Mouse (Mus musculus): Measurements from ENCODE around the gene Aspm. TPM values are rescaled to one million over a fixed set of nuclear protein-coding genes. Genes with fewer than 3 reads are reported as not detected.
A peak's percentile ranks its signal among the peaks of the same experiment; 100 is the strongest.
"Not testable (repeated sequence)": the region's sequence is repeated elsewhere in the genome, so short reads cannot be mapped to it uniquely, and the experiment has no call there.

The Aspm gene
- polyA plus RNA-seq, 1 experiment from 2014 or later: 9.8 TPM

- 18% methylated on average over 10 of the region's 10 CpGs for WGBS
- no peak for ATAC-seq (replicated peaks; ENCODE audit: extremely low read depth, insufficient read depth, low FRiP score)
- H3K27ac ChIP-seq (ENCODE audit: low read length): no peak overlapping the region
- H3K9me3 ChIP-seq (replicated peaks; ENCODE audit: control insufficient read depth, low read length): no peaks in the 10 kb centered on the region
- H3K9ac ChIP-seq (ENCODE audit: low read length): peak overlapping the region; percentile 99
- H3K4me2 ChIP-seq (ENCODE audit: low read depth, low read length): peak overlapping the region; percentile 83
- peaks cover under 1% of the 10 kb centered on the region for H3K36me3 ChIP-seq (ENCODE audit: control insufficient read depth, insufficient read depth)
- H3K4me1 ChIP-seq (ENCODE audit: control insufficient read depth, insufficient read depth, low read length): peaks cover 26% of the 10 kb centered on the region
- no peaks in the 10 kb centered on the region for H3K27me3 ChIP-seq (ENCODE audit: control insufficient read depth, insufficient read depth, low read length)
- peak overlapping the region; percentile 79 for H3K4me3 ChIP-seq (ENCODE audit: low read length)
Measured at GRCm38 (mm10) chr1:139423931-139424330, 30.6 kb upstream of the Aspm start.

DNA sequence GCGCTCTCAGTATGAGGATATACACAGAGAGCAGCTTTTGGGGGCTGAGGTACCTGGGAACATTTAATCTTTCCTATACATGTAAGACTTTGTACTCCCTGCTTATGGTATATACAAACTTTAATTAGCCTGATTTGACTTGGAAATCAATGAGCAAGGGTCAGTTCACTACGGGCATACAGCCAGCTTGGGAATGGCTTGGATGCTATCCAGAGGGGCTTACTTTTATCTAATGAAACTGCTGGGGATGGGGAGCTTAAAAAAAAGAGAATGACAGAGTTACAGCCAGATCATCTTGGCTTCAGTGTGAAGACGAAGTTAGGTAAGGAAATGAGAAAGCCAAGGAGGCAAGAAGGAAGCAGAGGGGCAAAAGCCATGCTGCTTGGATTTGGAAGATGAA is 29.6 kb upstream of the Aspm start:
- H3K27ac ChIP-seq (ENCODE audit: low read length): no peak overlapping the region
- peak overlapping the region; percentile 52 for H3K9ac ChIP-seq (ENCODE audit: low read length)
- peaks cover 26% of the 10 kb centered on the region for H3K4me1 ChIP-seq (ENCODE audit: control insufficient read depth, insufficient read depth, low read length)
- H3K4me3 ChIP-seq (ENCODE audit: low read length): peak overlapping the region; percentile 52
- H3K27me3 ChIP-seq (ENCODE audit: control insufficient read depth, insufficient read depth, low read length): no peaks in the 10 kb centered on the region
- ATAC-seq (replicated peaks; ENCODE audit: extremely low read depth, insufficient read depth, low FRiP score): no peak
- H3K36me3 ChIP-seq (ENCODE audit: control insufficient read depth, insufficient read depth): peaks cover 10% of the 10 kb centered on the region
- H3K9me3 ChIP-seq (replicated peaks; ENCODE audit: control insufficient read depth, low read length): no peaks in the 10 kb centered on the region
- peak overlapping the region; percentile 78 for H3K4me2 ChIP-seq (ENCODE audit: low read depth, low read length)
- WGBS: 30% methylated on average over 3 of the region's 3 CpGs

- peak overlapping the region; percentile 53 for H3K27ac ChIP-seq (ENCODE audit: low read length)
- H3K27me3 ChIP-seq (ENCODE audit: control insufficient read depth, insufficient read depth, low read length): no peaks in the 10 kb centered on the region
- H3K4me2 ChIP-seq (ENCODE audit: low read depth, low read length): no peak overlapping the region
- peaks cover 34% of the 10 kb centered on the region for H3K36me3 ChIP-seq (ENCODE audit: control insufficient read depth, insufficient read depth)
- H3K4me3 ChIP-seq (ENCODE audit: low read length): no peak overlapping the region
- H3K4me1 ChIP-seq (ENCODE audit: control insufficient read depth, insufficient read depth, low read length): peaks cover 6% of the 10 kb centered on the region
- no peaks in the 10 kb centered on the region for H3K9me3 ChIP-seq (replicated peaks; ENCODE audit: control insufficient read depth, low read length)
- H3K9ac ChIP-seq (ENCODE audit: low read length): no peak overlapping the region
- ATAC-seq (replicated peaks; ENCODE audit: extremely low read depth, insufficient read depth, low FRiP score): no peak
Measured at GRCm38 (mm10) chr1:139438373-139438772, 16.2 kb upstream of the Aspm start.

DNA sequence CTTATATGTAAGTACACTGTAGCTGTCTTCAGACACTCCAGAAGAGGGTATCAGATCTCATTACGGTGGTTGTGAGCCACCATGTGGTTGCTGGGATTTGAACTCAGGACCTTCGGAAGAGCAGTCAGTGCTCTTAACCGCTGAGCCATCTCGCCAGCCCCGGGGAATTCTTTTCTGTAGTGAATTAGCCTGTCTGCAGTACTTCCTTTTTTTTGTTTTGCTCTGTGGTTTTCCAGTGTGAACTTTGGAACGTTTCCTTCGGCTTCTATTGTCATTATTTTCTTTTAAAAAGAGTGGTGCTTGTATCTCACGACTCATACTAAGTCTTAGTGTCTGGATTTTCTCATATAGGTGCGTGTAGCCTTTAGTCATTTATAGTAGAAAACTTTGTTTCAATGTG is 11.5 kb upstream of the Aspm start:
- H3K9me3 ChIP-seq (replicated peaks; ENCODE audit: control insufficient read depth, low read length); H3K9ac ChIP-seq (ENCODE audit: low read length); ATAC-seq (replicated peaks; ENCODE audit: extremely low read depth, insufficient read depth, low FRiP score); H3K4me2 ChIP-seq (ENCODE audit: low read depth, low read length); H3K27me3 ChIP-seq (ENCODE audit: control insufficient read depth, insufficient read depth, low read length); H3K4me3 ChIP-seq (ENCODE audit: low read length); H3K27ac ChIP-seq (ENCODE audit: low read length): not testable (repeated sequence)
- 77% methylated on average over 9 of the region's 9 CpGs for WGBS
- Histone ChIP-seq H3K4me1 (ENCODE audit: control insufficient read depth, insufficient read depth, low read length) (peaks cover 11% of the 10 kb centered on the region), H3K36me3 (ENCODE audit: control insufficient read depth, insufficient read depth) (peaks cover 20% of the 10 kb centered on the region)

- Histone ChIP-seq H3K9ac (ENCODE audit: low read length) (peak overlapping the region; percentile 86), H3K9me3 (replicated peaks; ENCODE audit: control insufficient read depth, low read length) (no peaks in the 10 kb centered on the region), H3K27ac (ENCODE audit: low read length) (peak overlapping the region; percentile 71), H3K36me3 (ENCODE audit: control insufficient read depth, insufficient read depth) (peaks cover 9% of the 10 kb centered on the region; the same call in 1 of the 2 replicates), H3K27me3 (ENCODE audit: control insufficient read depth, insufficient read depth, low read length) (no peaks in the 10 kb centered on the region), H3K4me1 (ENCODE audit: control insufficient read depth, insufficient read depth, low read length) (peaks cover 20% of the 10 kb centered on the region), H3K4me2 (ENCODE audit: low read depth, low read length) (peak overlapping the region; percentile 95), H3K4me3 (ENCODE audit: low read length) (peak overlapping the region; percentile 91)
- peak; percentile 26; the same call in 1 of the 2 replicates for ATAC-seq (replicated peaks; ENCODE audit: extremely low read depth, insufficient read depth, low FRiP score)
- WGBS: under 1% methylated on average over 17 of the region's 17 CpGs
Measured at GRCm38 (mm10) chr1:139455226-139455869, 776 bp downstream of the Aspm start.

GRCm38 (mm10) chr1:139460807-139461206 is 6.2 kb downstream of the Aspm start:
- ATAC-seq (replicated peaks; ENCODE audit: extremely low read depth, insufficient read depth, low FRiP score): no peak; the same call in 1 of the 2 replicates
- H3K4me3 ChIP-seq (ENCODE audit: low read length): no peak overlapping the region
- H3K9ac ChIP-seq (ENCODE audit: low read length): no peak overlapping the region
- 83% methylated on average over 5 of the region's 5 CpGs for WGBS
- peaks cover 28% of the 10 kb centered on the region for H3K36me3 ChIP-seq (ENCODE audit: control insufficient read depth, insufficient read depth)
- peaks cover 9% of the 10 kb centered on the region for H3K4me1 ChIP-seq (ENCODE audit: control insufficient read depth, insufficient read depth, low read length)
- no peaks in the 10 kb centered on the region for H3K27me3 ChIP-seq (ENCODE audit: control insufficient read depth, insufficient read depth, low read length)
- H3K9me3 ChIP-seq (replicated peaks; ENCODE audit: control insufficient read depth, low read length): no peaks in the 10 kb centered on the region
- no peak overlapping the region for H3K4me2 ChIP-seq (ENCODE audit: low read depth, low read length)
- no peak overlapping the region for H3K27ac ChIP-seq (ENCODE audit: low read length)

GRCm38 (mm10) chr1:139465936-139466335 is 11.4 kb downstream of the Aspm start:
- H3K27ac ChIP-seq (ENCODE audit: low read length): no peak overlapping the region
- 85% methylated on average over 11 of the region's 11 CpGs for WGBS
- H3K9me3 ChIP-seq (replicated peaks; ENCODE audit: control insufficient read depth, low read length): no peaks in the 10 kb centered on the region
- H3K36me3 ChIP-seq (ENCODE audit: control insufficient read depth, insufficient read depth): peaks cover 40% of the 10 kb centered on the region
- H3K9ac ChIP-seq (ENCODE audit: low read length): no peak overlapping the region
- ATAC-seq (replicated peaks; ENCODE audit: extremely low read depth, insufficient read depth, low FRiP score): no peak
- H3K4me2 ChIP-seq (ENCODE audit: low read depth, low read length): no peak overlapping the region
- H3K27me3 ChIP-seq (ENCODE audit: control insufficient read depth, insufficient read depth, low read length): no peaks in the 10 kb centered on the region
- no peaks in the 10 kb centered on the region for H3K4me1 ChIP-seq (ENCODE audit: control insufficient read depth, insufficient read depth, low read length)
- no peak overlapping the region for H3K4me3 ChIP-seq (ENCODE audit: low read length)

DNA sequence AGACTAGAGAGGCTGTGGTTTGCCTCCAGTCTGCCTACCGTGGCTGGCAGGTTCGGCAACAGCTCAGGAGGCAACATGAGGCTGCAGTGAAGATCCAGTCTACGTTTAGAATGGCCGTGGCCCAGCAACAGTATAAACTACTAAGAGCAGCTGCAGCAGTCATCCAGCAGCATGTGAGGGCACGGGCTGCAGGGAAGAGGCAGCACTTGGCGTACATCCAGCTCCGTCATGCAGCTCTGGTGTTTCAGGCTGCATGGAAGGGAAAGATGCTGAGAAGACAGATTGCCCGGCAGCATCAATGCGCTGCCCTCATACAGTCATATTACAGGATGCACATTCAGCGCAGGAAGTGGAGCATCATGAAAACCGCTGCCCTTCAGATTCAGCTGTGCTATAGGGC is 24.3 kb downstream of the Aspm start:
- Histone ChIP-seq H3K4me3 (ENCODE audit: low read length) (no peak overlapping the region), H3K27me3 (ENCODE audit: control insufficient read depth, insufficient read depth, low read length) (no peaks in the 10 kb centered on the region), H3K9me3 (replicated peaks; ENCODE audit: control insufficient read depth, low read length) (no peaks in the 10 kb centered on the region), H3K4me1 (ENCODE audit: control insufficient read depth, insufficient read depth, low read length) (no peaks in the 10 kb centered on the region), H3K36me3 (ENCODE audit: control insufficient read depth, insufficient read depth) (peaks cover 59% of the 10 kb centered on the region), H3K27ac (ENCODE audit: low read length) (no peak overlapping the region), H3K4me2 (ENCODE audit: low read depth, low read length) (no peak overlapping the region), H3K9ac (ENCODE audit: low read length) (no peak overlapping the region)
- WGBS: 82% methylated on average over 11 of the region's 11 CpGs
- no peak for ATAC-seq (replicated peaks; ENCODE audit: extremely low read depth, insufficient read depth, low FRiP score)

- Histone ChIP-seq H3K27ac (ENCODE audit: low read length) (no peak overlapping the region), H3K27me3 (ENCODE audit: control insufficient read depth, insufficient read depth, low read length) (no peaks in the 10 kb centered on the region), H3K36me3 (ENCODE audit: control insufficient read depth, insufficient read depth) (peaks cover 49% of the 10 kb centered on the region), H3K4me3 (ENCODE audit: low read length) (no peak overlapping the region), H3K4me1 (ENCODE audit: control insufficient read depth, insufficient read depth, low read length) (no peaks in the 10 kb centered on the region), H3K9ac (ENCODE audit: low read length) (no peak overlapping the region), H3K4me2 (ENCODE audit: low read depth, low read length) (no peak overlapping the region), H3K9me3 (replicated peaks; ENCODE audit: control insufficient read depth, low read length) (no peaks in the 10 kb centered on the region)
- WGBS: 93% methylated on average over 8 of the region's 8 CpGs
- ATAC-seq (replicated peaks; ENCODE audit: extremely low read depth, insufficient read depth, low FRiP score): no peak
Measured at GRCm38 (mm10) chr1:139480246-139480645, 25.7 kb downstream of the Aspm start.

Measured in heart, embryonic 16.5 days (tissue).